Mouse (Mus musculus) megakaryocyte, embryonic 14.5 days (primary cell): Measurements from ENCODE around the gene Tulp1.
"Not testable (repeated sequence)": the region's sequence is repeated elsewhere in the genome, so short reads cannot be mapped to it uniquely, and the experiment has no call there.

Source experiments
- FLI1 ChIP-seq: IDR thresholded peaks from 2 replicates; pipeline ENCODE4 v1.6.1; 2012; ENCODE audit warnings: low read length, inconsistent platforms, mixed read lengths
- GATA1 ChIP-seq: IDR thresholded peaks from 3 replicates; pipeline ENCODE4 v1.6.1; 2012; ENCODE audit warnings: mixed read lengths, low read length, inconsistent platforms, borderline replicate concordance

DNA sequence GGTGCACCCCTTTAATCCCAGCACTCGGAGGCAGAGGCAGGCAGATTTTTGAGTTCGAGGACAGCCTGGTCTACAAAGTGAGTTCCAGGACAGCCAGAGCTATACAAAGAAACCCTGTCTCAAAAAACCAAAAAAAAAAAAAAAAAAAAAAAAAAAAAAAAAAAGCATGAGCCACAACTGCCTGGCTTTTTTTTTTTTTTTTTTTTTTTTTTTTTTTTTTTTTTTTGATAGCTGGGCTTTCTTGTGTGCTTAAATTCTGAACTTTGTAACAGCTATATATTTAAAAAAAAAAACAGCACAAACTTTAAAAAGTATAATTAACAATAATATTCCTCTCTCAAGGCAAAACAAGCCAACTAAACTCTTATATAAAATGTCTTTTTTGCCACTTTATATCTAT is 39.7 kb upstream of the Tulp1 start:
- not testable (repeated sequence) for TF ChIP-seq FLI1, GATA1
